Mouse (Mus musculus) kidney, postnatal 4 days (tissue): ENCODE results near the gene Mau2.
A peak's percentile ranks its signal among the peaks of the same experiment; 100 is the strongest.

Experiments
- DNase-seq, 2 experiments: peaks; one replicate each; pipeline ENCODE4 v3.0.0; 2021; ENCODE audit warnings: mixed read lengths in 2 of 2

Gene Mau2

GRCm38 (mm10) chr8:69973442-69974161 is 68.9 kb downstream of the Mau2 start:
- DNase-seq, result peak; percentile 68 to 80

GRCm38 (mm10) chr8:69973063-69973441 is 69.5 kb downstream of the Mau2 start:
- no peak for DNase-seq

- no peak for DNase-seq
Observed at GRCm38 (mm10) chr8:69970880-69971279, 71.7 kb downstream of the Mau2 start.

GRCm38 (mm10) chr8:69967291-69967933 is 75.1 kb downstream of the Mau2 start:
- DNase-seq, result no peak
